Mouse (Mus musculus) olfactory bulb, adult 2 months (tissue): Measurements from ENCODE around the gene Efcab14.

Experiments used
- CTCF ChIP-seq: fragments of 200-500 bp; IDR thresholded peaks from 2 replicates; pipeline ENCODE4 v1.5.1; 2012; ENCODE audit warnings: low read depth, mild to moderate bottlenecking, low read length, moderate library complexity; ENCODE audit not compliant: insufficient read depth
- POLR2A ChIP-seq: fragments of 200-500 bp; IDR thresholded peaks from 2 replicates; pipeline ENCODE4 v1.6.1; 2012; ENCODE audit warnings: mild to moderate bottlenecking, low read depth, low read length, moderate library complexity; ENCODE audit not compliant: insufficient read depth

- no peak for TF ChIP-seq CTCF
- no peak for TF ChIP-seq POLR2A
These were observed 17.3 kb downstream of the Efcab14 start for GRCm38 (mm10) chr4:115754851-115755250.
